Mouse (Mus musculus) megakaryocyte-erythroid progenitor cell, adult 5 weeks (primary cell): Measurements from ENCODE around the gene Gm3127. TPM values are rescaled to one million over a fixed set of nuclear protein-coding genes. Genes with fewer than 3 reads are reported as not detected.

ENCODE experiments used
- polyA plus RNA-seq: library from polyadenylated mRNA; stranded (reverse); fragments of >175 nt; gene quantifications from 2 replicates; pipeline ENCODE4 v1.2.3, GENCODE M21; 2012

Gm3127 gene
- not detected in 2 replicates for polyA plus RNA-seq

GRCm38 (mm10) chr14:4164730-4165129 lies at the start of gene Gm3127:
Gene Gm3127 (plus strand): TSS chr14:4165030.

GRCm38 (mm10) chr14:4182491-4183210 lies 17.8 kb downstream of the Gm3127 start, which contains the start of gene Gm2974:
Gene Gm2974 (plus strand): TSS chr14:4182576.

Other genes with a start within 250 kb of the Gm3127 start
- gene Gm3029, start 233.3 kb upstream of the Gm3127 start, polyA plus RNA-seq, result not detected in 2 replicates
- gene Gm3095, start 201.5 kb upstream of the Gm3127 start, polyA plus RNA-seq, result not detected in 2 replicates
- not detected in 2 replicates for gene Gm3099, start 166.6 kb upstream of the Gm3127 start, polyA plus RNA-seq
- gene Gm5796, start 141.1 kb upstream of the Gm3127 start, polyA plus RNA-seq, result 0.04 TPM in 1 of 2 replicates, not detected in the other
- not detected in 2 replicates for gene Gm3115, start 80.9 kb upstream of the Gm3127 start, polyA plus RNA-seq
- not detected in 2 replicates for gene Gm8108, start 54.5 kb upstream of the Gm3127 start, polyA plus RNA-seq
- gene Gm2974, start 17.5 kb downstream of the Gm3127 start, polyA plus RNA-seq, result not detected in 2 replicates
- not detected in 2 replicates for gene Gm3138, start 84.6 kb downstream of the Gm3127 start, polyA plus RNA-seq
- gene Gm3149, start 152.3 kb downstream of the Gm3127 start, polyA plus RNA-seq, result not detected in 2 replicates
- not detected in 2 replicates for gene 2610042L04Rik, start 169.7 kb downstream of the Gm3127 start, polyA plus RNA-seq
- not detected in 2 replicates for gene Gm3159, start 232.5 kb downstream of the Gm3127 start, polyA plus RNA-seq